Mouse (Mus musculus) ES-E14 (cell line): ENCODE measurements around the gene Creld1. TPM values are rescaled to one million over a fixed set of nuclear protein-coding genes. Genes with fewer than 3 reads are reported as not detected.

Experiments used
- DNase-seq: peaks from one replicate; pipeline ENCODE4 v3.0.0-alpha.2; 2013; ENCODE audit warnings: low read depth, low spot score
- H3K27ac ChIP-seq: 2 replicates; pipeline ENCODE4 v1.5.1; 2012; ENCODE audit warnings: low read depth, mild to moderate bottlenecking, low read length, moderate library complexity, mixed read lengths; ENCODE audit not compliant: poor library complexity, insufficient read depth, severe bottlenecking
- H3K36me3 ChIP-seq: 2 replicates; pipeline ENCODE4 v1.6.1; 2012; ENCODE audit warnings: mild to moderate bottlenecking, low read length, moderate library complexity, mixed read lengths; ENCODE audit not compliant: control insufficient read depth, poor library complexity, insufficient read depth, severe bottlenecking
- H3K4me1 ChIP-seq, 2 experiments: fragments of 150-350 bp in 1 of 2; sonication (generic) in 1 of 2; 2 replicates each; pipeline ENCODE4 v1.6.1; 2012; ENCODE audit warnings: low read length in 2 of 2, mild to moderate bottlenecking in 1 of 2, mixed read lengths in 1 of 2; ENCODE audit not compliant: control insufficient read depth in 2 of 2, insufficient read depth in 2 of 2, poor library complexity in 1 of 2
- H3K4me3 ChIP-seq, 2 experiments: fragments of 150-350 bp in 1 of 2; sonication (generic) in 1 of 2; 2 replicates each; pipeline ENCODE4 v1.5.1; 2012; ENCODE audit warnings: low read length in 2 of 2, low read depth in 1 of 2, mild to moderate bottlenecking in 1 of 2, mixed read lengths in 1 of 2; ENCODE audit not compliant: insufficient read depth in 1 of 2, poor library complexity in 1 of 2, severe bottlenecking in 1 of 2
- H3K9ac ChIP-seq: 2 replicates; pipeline ENCODE4 v1.6.1; 2012; ENCODE audit warnings: low read depth, mild to moderate bottlenecking, low read length, mixed read lengths; ENCODE audit not compliant: poor library complexity, insufficient read depth, severe bottlenecking
- H3K9me3 ChIP-seq: fragments of 150-350 bp; sonication (generic); 2 replicates; pipeline ENCODE4 v1.6.1; 2012; ENCODE audit warnings: low read depth, mild to moderate bottlenecking, low read length; ENCODE audit not compliant: control insufficient read depth, insufficient read depth
- CHD2 ChIP-seq: IDR thresholded peaks from 2 replicates; pipeline ENCODE4 v1.6.1; 2014; ENCODE audit warnings: mild to moderate bottlenecking, low read depth, low read length, inconsistent platforms
- HCFC1 ChIP-seq: IDR thresholded peaks from 2 replicates; pipeline ENCODE4 v1.6.1; 2012; ENCODE audit warnings: low read length, inconsistent platforms, borderline replicate concordance; ENCODE audit not compliant: insufficient read depth
- MAFK ChIP-seq: IDR thresholded peaks from 2 replicates; pipeline ENCODE4 v1.6.1; 2014; ENCODE audit warnings: mild to moderate bottlenecking, low read depth, low read length, inconsistent platforms; ENCODE audit not compliant: insufficient read depth
- ZC3H11A ChIP-seq: IDR thresholded peaks from 2 replicates; pipeline ENCODE4 v1.6.1; 2012; ENCODE audit warnings: low read depth, mild to moderate bottlenecking, inconsistent platforms, low read length, borderline replicate concordance
- ZNF384 ChIP-seq: IDR thresholded peaks from 2 replicates; pipeline ENCODE4 v1.6.1; 2012; ENCODE audit warnings: low read depth, low read length, inconsistent platforms
- in situ Hi-C, 2 experiments: fragments of 600-800 bp; cut with MboI; formaldehyde crosslinking; loops; one replicate each; pipeline ENCODE4 v1.15.1; 2025; ENCODE audit warnings: low sequenced_read_pairs in 2 of 2, inconsistent platforms in 1 of 2; ENCODE audit not compliant: unreplicated experiment in 2 of 2
- total RNA-seq: library from RNA; depleted of rRNA; stranded (reverse); fragments of 300-350 nt; gene quantifications from 2 replicates; pipeline ENCODE4 v1.2.3, GENCODE M21; 2012

Creld1 gene
- total RNA-seq, 1 experiment: 20.8 TPM

DNA sequence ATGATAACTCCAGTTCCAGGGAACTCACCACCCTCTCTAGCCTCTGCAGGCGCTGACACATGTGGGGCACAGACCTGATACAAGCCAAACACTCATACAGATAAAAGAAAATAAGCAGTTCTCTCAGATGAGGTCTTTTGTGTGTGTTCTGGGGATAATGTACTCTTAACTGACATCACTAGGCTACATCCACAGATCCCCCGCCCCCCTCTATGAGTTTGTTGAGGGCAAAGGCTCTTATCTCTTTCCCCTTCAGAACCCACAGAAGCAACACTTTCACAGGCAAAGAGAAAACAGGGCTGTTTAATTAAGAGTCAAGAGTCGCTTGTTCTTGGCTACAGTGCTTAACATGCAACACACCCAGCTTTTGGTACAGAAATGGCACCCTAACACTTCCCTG lies 31.5 kb downstream of the Creld1 start:
- peaks cover 24% of the 10 kb centered on the region for H3K36me3 ChIP-seq
- in situ Hi-C loops: no loop called here

DNA sequence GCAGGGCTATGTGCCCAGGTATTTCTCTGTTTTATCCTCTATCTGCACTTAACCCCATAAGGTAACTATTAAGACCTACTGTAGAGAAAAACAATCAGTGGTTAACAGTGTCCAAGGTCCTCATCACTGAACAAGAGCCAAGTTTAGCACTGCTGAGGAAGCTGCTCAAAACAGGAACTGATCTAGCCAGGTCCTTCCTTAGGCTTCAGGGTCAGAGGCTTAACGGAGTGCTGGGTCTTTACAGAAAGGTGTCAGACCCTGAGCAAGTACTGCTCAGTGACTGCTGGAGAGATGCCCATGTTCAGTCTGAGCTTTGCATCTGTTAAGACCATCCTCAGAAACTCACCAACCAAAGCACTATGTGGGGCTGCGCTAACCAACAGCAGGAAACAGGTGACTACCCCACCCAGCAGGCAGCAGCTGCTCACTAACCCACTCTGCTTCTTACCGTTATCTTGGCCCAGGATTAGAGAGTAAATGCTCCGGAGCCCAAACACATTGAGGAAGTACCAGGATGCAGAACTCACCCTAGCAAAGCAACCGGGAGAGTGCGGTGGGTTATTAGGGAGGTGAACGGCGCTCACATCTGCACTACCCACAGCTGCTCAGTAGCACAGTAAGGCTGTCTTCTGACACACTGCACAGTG lies 34.5 kb downstream of the Creld1 start:
- Histone ChIP-seq H3K9ac (no peak overlapping the region), H3K27ac (no peak overlapping the region), H3K4me1 (no peaks in the 10 kb centered on the region), H3K36me3 (peaks cover 30% of the 10 kb centered on the region), H3K9me3 (no peaks in the 10 kb centered on the region), H3K4me3 (no peak overlapping the region)
- in situ Hi-C loops: no loop called here
- no peak for TF ChIP-seq ZNF384
- no peak for TF ChIP-seq CHD2
- TF ChIP-seq HCFC1: no peak
- no peak for TF ChIP-seq MAFK
- no peak for TF ChIP-seq ZC3H11A
- no peak for DNase-seq

More for the DNA sequence above, 31.5 kb downstream of the Creld1 start:
- Histone ChIP-seq H3K9ac (no peak overlapping the region), H3K27ac (no peak overlapping the region), H3K4me3 (no peak overlapping the region), H3K9me3 (no peaks in the 10 kb centered on the region), H3K4me1 (no peaks in the 10 kb centered on the region)
- DNase-seq: no peak
- TF ChIP-seq MAFK: no peak
- no peak for TF ChIP-seq CHD2
- TF ChIP-seq ZNF384: no peak
- no peak for TF ChIP-seq HCFC1

DNA sequence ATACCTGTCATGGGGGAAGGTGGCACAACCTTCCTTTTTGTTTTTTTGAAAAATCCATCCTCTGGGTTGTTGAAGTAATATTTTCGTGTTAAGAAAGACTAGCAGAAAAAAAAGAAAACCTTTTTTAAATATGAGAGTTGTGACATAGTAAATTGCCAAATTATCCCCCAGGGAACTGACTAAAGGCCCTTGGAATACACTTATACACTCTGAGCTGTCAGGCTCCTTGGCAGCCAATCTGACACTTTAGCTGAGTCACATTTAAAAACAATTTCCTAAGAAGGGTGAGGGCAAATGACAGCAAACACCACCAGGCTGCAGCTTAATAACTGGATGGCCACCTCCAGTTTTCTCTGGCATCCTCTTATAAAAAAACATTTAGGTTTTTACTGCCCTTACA lies 39.2 kb downstream of the Creld1 start:
- Histone ChIP-seq H3K27ac (no peak overlapping the region), H3K4me3 (no peak overlapping the region), H3K9me3 (no peaks in the 10 kb centered on the region), H3K9ac (no peak overlapping the region), H3K4me1 (no peaks in the 10 kb centered on the region), H3K36me3 (peaks cover 18% of the 10 kb centered on the region)
- in situ Hi-C loops: no loop called here
- no peak for TF ChIP-seq ZNF384
- no peak for DNase-seq

DNA sequence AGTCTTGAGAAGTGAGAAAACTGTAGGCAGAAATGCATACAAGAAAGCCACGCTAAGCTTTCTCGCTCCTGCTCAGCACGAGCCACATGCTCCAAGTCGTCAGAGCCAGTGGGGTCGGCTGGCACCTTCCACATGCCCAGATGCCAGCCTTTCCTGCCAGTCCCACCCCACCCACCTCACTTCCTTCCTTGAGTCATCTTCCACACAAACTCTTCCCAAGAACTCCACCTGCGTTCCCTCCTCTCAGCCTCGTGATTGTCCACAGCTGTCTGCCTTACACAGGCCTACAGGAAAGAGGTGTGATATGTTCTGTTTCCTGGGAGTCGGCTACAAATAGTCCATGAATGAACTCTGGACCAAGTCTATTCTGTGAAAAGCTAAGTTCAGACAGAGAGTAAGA lies 40.3 kb downstream of the Creld1 start:
- H3K4me3 ChIP-seq: no peak overlapping the region
- H3K27ac ChIP-seq: no peak overlapping the region
- in situ Hi-C loops: no loop called here
- no peaks in the 10 kb centered on the region for H3K4me1 ChIP-seq
- no peaks in the 10 kb centered on the region for H3K9me3 ChIP-seq
- TF ChIP-seq MAFK (no peak), CHD2 (no peak), ZNF384 (no peak), ZC3H11A (no peak), HCFC1 (no peak)
- no peak overlapping the region for H3K9ac ChIP-seq
- DNase-seq: no peak
- peaks cover 13% of the 10 kb centered on the region for H3K36me3 ChIP-seq
